Mouse (Mus musculus) kidney, adult 2 months (tissue): ENCODE results near the gene Stkld1.

Source experiments
- CTCF ChIP-seq: fragments of 200-500 bp; conservative IDR thresholded peaks from 2 replicates; pipeline ENCODE4 v1.5.1; 2011; ENCODE audit warnings: low read depth, mild to moderate bottlenecking, control low read depth, low read length, moderate library complexity, mixed read lengths; ENCODE audit not compliant: insufficient read depth, insufficient read length
- POLR2A ChIP-seq: fragments of 200-500 bp; IDR thresholded peaks from one replicate; pipeline ENCODE4 v1.6.1; 2011; ENCODE audit warnings: low read depth, low read length, control low read depth

DNA sequence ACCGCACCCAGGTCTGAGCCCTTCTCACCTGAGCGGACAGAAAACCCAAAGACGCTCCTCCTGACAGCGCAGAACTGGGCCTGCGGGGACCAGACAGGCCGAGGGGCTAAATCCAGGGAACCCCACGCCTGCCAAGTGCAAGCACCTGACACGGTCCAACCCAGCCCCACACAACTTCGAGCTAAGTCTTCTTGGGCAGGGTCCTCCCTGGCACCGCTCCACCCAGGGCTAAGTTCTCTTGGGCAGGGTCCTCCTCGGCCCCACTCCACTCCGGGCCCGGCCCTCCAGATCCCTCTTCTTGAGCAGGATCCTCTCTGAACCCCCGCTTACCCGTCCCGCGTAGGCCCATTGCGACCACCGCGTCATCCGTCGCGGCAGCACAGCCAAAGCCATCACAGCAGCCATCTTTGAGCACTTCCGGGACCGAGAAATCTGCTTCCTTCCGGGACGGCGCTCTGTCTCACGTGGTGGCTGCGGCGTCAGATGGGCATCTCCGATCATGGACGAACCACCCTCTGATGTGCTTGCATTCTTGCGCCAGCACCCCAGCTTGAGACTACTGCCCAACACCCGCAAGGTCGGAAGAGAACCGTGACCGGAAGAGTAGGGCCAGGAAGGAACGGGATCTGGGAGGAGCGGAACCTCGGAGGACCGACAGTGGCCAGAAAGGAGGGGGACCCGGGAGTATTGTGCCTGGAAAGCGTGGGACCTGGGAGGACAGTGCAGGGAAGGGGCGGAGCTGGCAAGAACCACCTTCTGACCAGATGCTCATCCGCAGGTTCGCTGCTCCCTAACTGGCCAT, 17.7 kb upstream of the Stkld1 start, which contains the start of the genes Surf2 and Surf1:
- TF ChIP-seq POLR2A, result peak; percentile 6
- no peak for TF ChIP-seq CTCF
